Mouse (Mus musculus) cerebellum, adult 2 months (tissue): ENCODE data around the gene Cd8a.

Experiments
- CTCF ChIP-seq: fragments of 200-500 bp; IDR thresholded peaks from 2 replicates; pipeline ENCODE4 v1.5.1; 2011; ENCODE audit warnings: low read depth, mild to moderate bottlenecking, control low read depth, low read length, moderate library complexity, borderline replicate concordance; ENCODE audit not compliant: insufficient read depth
- POLR2A ChIP-seq: fragments of 200-500 bp; IDR thresholded peaks from 2 replicates; pipeline ENCODE4 v1.6.1; 2011; ENCODE audit warnings: low read length, control low read depth, borderline replicate concordance; ENCODE audit not compliant: insufficient read depth

GRCm38 (mm10) chr6:71360221-71360620 lies 13.0 kb upstream of the Cd8a start:
- TF ChIP-seq POLR2A = no peak
- no peak for TF ChIP-seq CTCF
